Mouse (Mus musculus) WW6 (cell line): ENCODE measurements around the gene Hsf4.

Experiments used
- DNase-seq: peaks from one replicate; pipeline ENCODE4 v3.0.0-alpha.2; 2013; ENCODE audit warnings: low read depth, low spot score

The Hsf4 gene

DNA sequence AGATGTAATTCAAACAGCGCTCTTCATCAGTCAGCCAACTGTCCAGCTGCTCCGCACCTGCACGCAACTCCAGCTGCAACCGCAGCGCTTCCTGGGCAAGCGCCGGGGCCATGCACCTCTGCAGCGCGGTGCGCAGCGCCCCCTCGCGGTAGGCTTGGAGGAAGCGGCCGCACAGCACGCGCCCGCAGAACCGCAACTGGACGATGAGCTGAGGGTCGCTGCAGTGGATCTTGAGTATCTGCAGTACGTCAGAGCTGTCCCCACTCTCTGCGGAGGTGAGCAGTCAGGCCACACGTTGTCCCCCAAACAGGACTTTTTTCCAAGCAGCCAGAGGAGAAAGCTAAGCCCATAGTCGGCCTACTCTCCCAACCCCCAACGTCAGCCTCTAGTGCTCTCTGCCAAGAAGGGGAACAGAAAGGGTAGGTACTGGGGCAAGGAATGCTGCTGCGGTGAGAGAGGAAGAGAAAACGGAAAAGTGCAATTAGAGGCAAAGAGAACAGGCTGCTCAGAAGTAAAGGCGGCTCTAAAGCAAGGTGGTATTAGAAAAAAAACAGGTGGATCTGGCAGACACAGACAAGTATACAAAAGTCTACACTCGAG is 9.8 kb upstream of the Hsf4 start:
- no peak for DNase-seq

- DNase-seq = no peak
These were observed 9.1 kb upstream of the Hsf4 start for GRCm38 (mm10) chr8:105260371-105261099.

DNA sequence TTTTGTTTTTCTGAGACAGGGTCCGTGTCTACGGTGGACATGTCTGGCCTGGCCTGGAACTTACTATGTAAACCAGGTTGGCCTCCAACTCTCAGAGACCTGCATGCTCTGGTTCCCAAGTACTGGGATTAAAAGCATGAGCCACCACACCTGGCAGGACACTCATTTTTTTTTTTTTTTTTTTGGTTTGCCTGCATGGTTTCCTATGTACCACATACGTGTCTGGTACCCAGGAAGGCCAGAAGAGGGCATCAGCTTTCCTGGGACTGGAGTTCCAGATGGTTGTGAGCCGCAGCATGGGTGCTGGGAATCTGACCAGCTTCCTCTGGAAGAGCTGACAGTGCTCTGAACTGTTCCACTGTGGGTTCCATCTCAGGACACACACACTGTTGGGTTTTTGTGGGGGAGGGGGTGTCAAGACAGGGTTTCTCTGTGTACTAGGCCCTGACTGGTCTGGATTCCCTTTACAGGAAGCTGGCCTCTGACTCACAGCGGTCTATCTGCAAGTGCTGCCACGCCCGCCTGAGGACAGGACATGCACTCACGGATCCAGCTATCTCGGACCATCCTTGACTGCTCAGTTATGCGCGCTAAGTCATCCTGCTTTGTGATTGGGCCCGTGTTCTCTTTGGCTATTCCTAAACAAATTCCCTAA is 8.1 kb upstream of the Hsf4 start:
- no peak for DNase-seq

GRCm38 (mm10) chr8:105263244-105263912 is 6.2 kb upstream of the Hsf4 start:
- no peak for DNase-seq

GRCm38 (mm10) chr8:105264024-105264982 is 5.3 kb upstream of the Hsf4 start, which contains the start of the genes Tradd and Fbxl8:
TSS of gene Tradd (minus strand) at chr8:105264609.
TSS of gene Fbxl8 (plus strand) at chr8:105264648.
- no peak for DNase-seq

DNA sequence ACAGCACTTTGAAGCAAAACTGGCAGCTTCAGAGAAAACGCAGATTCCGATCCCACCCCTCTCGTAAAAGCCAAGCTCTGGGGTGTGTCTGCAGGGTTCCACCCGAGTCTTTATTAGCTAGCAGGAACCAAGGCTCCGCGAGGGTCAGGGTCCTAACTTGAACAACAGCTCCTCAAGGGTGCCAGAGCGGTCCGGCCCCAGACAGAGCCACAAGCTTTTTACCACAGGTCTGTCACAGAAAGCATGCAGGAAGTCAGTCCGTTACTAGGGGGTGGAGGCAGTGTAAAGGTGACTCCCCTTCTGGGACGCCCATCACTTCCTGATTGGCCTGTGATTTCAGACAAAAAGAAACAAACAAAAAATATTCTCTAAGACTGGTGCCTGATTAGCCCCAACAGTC is 4.5 kb upstream of the Hsf4 start:
- no peak for DNase-seq

GRCm38 (mm10) chr8:105266775-105267174 is 2.8 kb upstream of the Hsf4 start:
- no peak for DNase-seq

DNA sequence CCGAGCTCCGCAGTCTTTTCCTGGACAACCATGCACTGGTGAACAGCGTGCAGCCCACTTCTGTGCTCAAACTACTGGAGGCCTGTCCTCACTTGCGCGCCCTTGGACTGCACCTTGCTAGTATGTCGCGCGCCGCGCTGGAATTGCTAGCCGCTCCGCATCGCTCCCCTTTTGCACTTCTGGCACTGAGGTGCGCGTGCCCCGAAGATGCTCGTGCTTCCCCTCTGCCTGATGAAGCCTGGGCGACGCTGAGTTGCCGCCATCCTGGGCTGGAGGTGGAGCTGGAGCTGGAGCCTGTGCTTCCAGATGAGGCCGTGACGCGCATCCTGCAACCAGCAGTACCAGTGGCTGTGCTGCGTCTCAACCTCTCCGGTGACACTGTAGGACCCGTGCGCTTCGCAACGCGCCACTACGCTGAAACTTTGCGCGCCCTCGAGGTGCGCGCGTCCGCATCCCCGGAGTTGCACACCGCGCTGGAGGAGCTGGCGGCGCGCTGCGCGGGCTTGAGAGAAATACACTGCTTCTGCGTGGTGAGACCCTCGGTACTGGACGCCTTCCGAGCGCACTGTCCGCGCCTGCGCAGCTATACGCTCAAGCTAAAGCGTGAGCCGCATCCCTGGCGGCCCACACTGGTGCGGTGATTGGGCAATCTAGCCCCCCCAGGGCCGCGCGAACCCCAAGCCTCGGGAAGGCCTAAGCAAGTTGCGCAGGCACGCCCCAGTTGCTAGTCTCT is 1.1 kb upstream of the Hsf4 start:
- DNase-seq = no peak

DNA sequence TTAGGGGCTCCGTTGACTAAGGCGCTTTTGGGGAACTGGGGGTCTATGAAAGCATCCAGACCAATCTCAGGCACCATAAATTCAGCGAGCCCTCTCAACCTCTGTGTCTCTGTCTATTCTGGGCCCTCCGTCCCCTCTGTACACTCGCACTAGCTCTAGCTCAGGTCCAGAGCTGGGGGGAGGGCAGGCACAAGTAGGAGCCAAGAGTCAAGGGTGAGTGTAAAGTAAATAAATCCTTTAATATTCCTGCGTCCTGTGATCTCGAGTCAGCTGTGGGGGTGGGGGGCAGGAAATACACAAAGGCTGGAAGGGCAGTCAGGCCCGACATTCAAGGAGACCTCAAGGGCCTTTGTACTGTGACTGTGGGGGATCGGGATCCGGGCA is 534 bp upstream of the Hsf4 start:
- no peak for DNase-seq

DNA sequence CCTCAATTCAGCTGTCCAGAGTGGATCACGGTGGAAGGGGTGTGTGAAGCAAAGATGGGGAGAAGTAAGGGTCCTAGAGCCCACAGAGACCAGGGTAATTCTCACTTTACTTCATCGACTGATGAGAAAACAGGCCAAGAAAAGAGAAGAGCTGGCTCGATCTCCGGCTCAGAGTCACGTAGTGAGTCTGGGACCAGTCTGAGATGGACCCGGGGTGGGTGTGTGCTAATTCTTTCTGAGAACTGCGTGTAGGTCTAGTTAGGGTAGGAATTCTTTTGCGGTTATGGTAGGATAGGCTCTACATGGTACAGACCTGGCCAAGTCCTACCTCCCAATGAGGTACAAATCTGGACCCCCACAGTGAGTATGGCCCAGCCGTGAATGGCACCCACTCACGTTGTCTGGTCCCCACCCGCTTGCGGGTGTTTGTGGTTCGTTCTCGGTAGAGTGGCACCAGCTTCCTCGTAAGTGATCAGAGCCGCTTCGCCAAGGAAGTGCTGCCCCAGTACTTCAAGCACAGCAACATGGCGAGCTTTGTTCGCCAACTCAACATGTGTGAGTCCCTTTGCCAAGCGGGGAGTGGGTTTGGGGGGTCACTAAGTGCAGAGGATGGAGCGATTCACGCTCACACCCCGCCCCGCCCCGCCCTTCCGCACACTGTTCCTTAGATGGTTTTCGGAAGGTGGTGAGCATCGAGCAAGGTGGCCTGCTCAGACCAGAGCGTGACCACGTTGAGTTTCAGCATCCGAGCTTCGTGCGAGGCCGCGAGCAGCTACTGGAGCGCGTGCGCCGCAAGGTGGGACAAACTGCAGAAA is 707 bp downstream of the Hsf4 start:
- DNase-seq = no peak

DNA sequence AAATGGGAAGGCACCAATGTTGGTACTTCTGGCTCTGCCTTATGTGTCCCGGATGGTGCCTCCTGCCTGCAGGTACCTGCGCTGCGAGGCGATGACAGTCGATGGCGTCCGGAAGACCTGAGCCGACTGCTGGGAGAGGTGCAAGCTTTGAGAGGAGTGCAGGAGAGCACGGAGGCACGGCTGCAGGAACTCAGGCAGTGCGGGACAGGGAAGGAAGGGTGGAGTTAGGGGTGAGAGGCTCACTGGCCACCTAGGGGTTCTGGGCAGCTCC is 1.2 kb downstream of the Hsf4 start:
- DNase-seq = no peak

DNA sequence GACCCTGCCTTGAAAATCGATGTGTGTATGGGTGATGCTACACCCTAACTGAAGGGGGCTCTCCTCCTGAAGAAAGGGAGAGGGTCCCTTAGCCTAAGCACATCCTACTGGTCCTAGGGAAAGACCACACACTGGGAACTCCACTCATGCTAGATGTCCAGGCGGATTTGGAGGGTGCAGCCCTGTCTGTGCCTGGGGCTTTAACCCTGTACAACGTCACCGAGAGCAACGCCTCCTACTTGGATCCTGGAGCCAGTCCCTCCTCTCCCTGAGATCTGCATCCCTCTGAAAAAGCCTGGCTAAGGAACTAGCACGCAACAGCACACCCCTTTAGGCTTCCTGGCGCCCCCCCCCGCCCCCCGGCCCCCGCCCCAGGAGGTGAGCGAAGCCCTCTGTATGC is 5.8 kb downstream of the Hsf4 start:
- DNase-seq = no peak

DNA sequence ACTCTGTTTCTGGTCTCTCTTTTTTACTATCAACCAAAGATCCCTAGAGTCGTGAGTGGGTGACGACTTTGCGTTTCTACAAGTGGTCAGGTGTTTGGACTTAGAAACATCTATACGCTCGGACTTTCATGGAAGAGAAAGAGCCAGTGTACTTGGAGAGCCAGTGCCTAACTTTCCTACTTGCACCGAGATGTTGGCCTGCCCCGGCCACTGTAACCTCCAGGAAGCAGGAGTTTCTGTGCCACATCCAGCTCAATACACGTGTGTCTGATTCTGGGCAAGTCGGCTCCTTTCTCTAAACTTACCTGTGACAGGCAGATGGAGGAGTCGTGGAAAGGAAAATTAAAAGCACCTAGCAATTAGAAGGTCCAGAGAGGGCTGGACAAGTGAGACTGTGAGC is 6.2 kb downstream of the Hsf4 start, which contains the start of gene Nol3:
TSS of gene Nol3 (plus strand) at position 301 of the 400 bp plus-strand sequence.
- no peak for DNase-seq

- DNase-seq = no peak
These were observed 6.9 kb downstream of the Hsf4 start for GRCm38 (mm10) chr8:105276292-105277120.

- no peak for DNase-seq
These were observed 9.3 kb downstream of the Hsf4 start for GRCm38 (mm10) chr8:105278911-105279334.

- no peak for DNase-seq
These were observed 11.0 kb downstream of the Hsf4 start for GRCm38 (mm10) chr8:105280567-105280966.

GRCm38 (mm10) chr8:105281821-105282220 is 12.2 kb downstream of the Hsf4 start:
- no peak for DNase-seq

- no peak for DNase-seq
These were observed 12.6 kb downstream of the Hsf4 start for GRCm38 (mm10) chr8:105282239-105282638.

GRCm38 (mm10) chr8:105283074-105283473 is 13.5 kb downstream of the Hsf4 start:
- no peak for DNase-seq
